Mouse (Mus musculus) heart, embryonic 14.5 days (tissue): ENCODE measurements at regions not wholly inside any gene's neighbourhood (a gene's known extent, or its start where the extent isn't known, plus 50 kb on each side); places are given as distances from the start of the nearest gene placed in this dataset.

Source experiments
- ATAC-seq: fragments of 200-750 bp; cut with Nextera tagmentation; 2 replicates; pipeline ENCODE4 v1.8.0; 2017; ENCODE audit warnings: low read depth, moderate TSS enrichment; ENCODE audit not compliant: insufficient number of reproducible peaks, insufficient read depth, low FRiP score
- H3K27ac ChIP-seq, 2 experiments: fragments of 200-500 bp in 1 of 2; fragments of 300-500 bp in 1 of 2; sonication (generic) in 1 of 2; replicated peaks in 1 of 2; 2 replicates each; pipeline ENCODE4 v1.5.1; 2012 to 2014; ENCODE audit warnings: low read depth in 2 of 2, low read length in 2 of 2, control low read depth in 1 of 2, mild to moderate bottlenecking in 1 of 2, mixed read lengths in 1 of 2; ENCODE audit not compliant: control insufficient read depth in 1 of 2, insufficient read depth in 1 of 2
- H3K27me3 ChIP-seq: fragments of 300-500 bp; sonication (generic); 2 replicates; pipeline ENCODE4 v1.6.1; 2014; ENCODE audit warnings: mild to moderate bottlenecking, low read length, control low read depth; ENCODE audit not compliant: control insufficient read depth, insufficient read depth
- H3K36me3 ChIP-seq: fragments of 300-500 bp; sonication (generic); 2 replicates; pipeline ENCODE4 v1.6.1; 2014; ENCODE audit warnings: mild to moderate bottlenecking, control low read depth, low read length, mixed read lengths; ENCODE audit not compliant: control insufficient read depth, insufficient read depth
- H3K4me1 ChIP-seq, 2 experiments: fragments of 200-500 bp in 1 of 2; fragments of 300-500 bp in 1 of 2; sonication (generic) in 1 of 2; 2 replicates each; pipeline ENCODE4 v1.6.1; 2012 to 2014; ENCODE audit warnings: low read length in 2 of 2, control low read depth in 1 of 2, mixed read lengths in 1 of 2; ENCODE audit not compliant: control insufficient read depth in 2 of 2, insufficient read depth in 2 of 2
- H3K4me2 ChIP-seq: fragments of 300-500 bp; sonication (generic); 2 replicates; pipeline ENCODE4 v1.6.1; 2014; ENCODE audit warnings: mild to moderate bottlenecking, low read length
- H3K4me3 ChIP-seq, 2 experiments: fragments of 200-500 bp in 1 of 2; fragments of 300-500 bp in 1 of 2; sonication (generic) in 1 of 2; 2 replicates each; pipeline ENCODE4 v1.5.1; 2012 to 2014; ENCODE audit warnings: low read length in 2 of 2, mild to moderate bottlenecking in 2 of 2, control low read depth in 1 of 2, low read depth in 1 of 2, moderate library complexity in 1 of 2; ENCODE audit not compliant: control insufficient read depth in 1 of 2, insufficient read depth in 1 of 2
- H3K9ac ChIP-seq: fragments of 300-500 bp; sonication (generic); 2 replicates; pipeline ENCODE4 v1.6.1; 2014; ENCODE audit warnings: mild to moderate bottlenecking, low read length
- H3K9me3 ChIP-seq: fragments of 300-500 bp; sonication (generic); 2 replicates; pipeline ENCODE4 v1.6.1; 2016; ENCODE audit warnings: low read length, control low read depth; ENCODE audit not compliant: control insufficient read depth
- WGBS: fragments of 180-500 bp; shearing (Covaris S2); extraction: QIAGEN DNeasy Blood & Tissue Kit; methylation state at CpG from one replicate; pipeline ENCODE4 v1.1.7; 2014; 5-methylcytosine and 5-hydroxymethylcytosine counted together

DNA sequence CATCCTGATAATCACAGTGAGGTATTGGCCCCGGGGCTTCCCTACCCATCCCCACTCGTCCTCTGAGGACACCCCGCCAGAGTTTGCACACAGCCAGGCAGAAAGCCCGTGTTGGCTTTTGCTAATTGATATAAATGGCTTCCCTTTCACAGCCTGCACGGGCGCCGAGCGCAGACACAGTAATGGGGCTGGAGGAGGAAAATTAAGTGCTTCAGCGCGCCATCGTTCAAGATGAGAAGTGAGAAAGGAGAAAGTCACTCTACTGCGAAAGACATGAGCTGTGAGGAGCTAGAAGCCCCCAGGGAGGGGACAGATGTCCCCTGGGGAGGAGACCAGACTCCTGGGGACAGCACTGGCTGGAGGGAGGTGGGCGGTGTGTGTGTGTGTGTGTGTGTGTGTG, 239.2 kb upstream of the Sulf2 start:
- Histone ChIP-seq H3K9me3 (no peaks in the 10 kb centered on the region), H3K9ac (no peak overlapping the region), H3K4me2 (no peak overlapping the region), H3K4me3 (no peak overlapping the region), H3K36me3 (no peaks in the 10 kb centered on the region), H3K27ac (no peak overlapping the region), H3K4me1 (peaks cover 26 to 34% of the 10 kb centered on the region in 2 experiments), H3K27me3 (no peaks in the 10 kb centered on the region)
- WGBS: 75% methylated on average over 13 of the region's 13 CpGs
- ATAC-seq: no peak

GRCm38 (mm10) chr2:166391176-166391575, 235.7 kb upstream of the Sulf2 start:
- no peaks in the 10 kb centered on the region for H3K36me3 ChIP-seq
- H3K4me1 ChIP-seq: peaks cover 6 to 10% of the 10 kb centered on the region in 2 experiments
- H3K27me3 ChIP-seq: no peaks in the 10 kb centered on the region
- no peak overlapping the region for H3K4me2 ChIP-seq
- H3K27ac ChIP-seq: peak overlapping the region; percentile 63 to 71
- no peak overlapping the region for H3K4me3 ChIP-seq
- no peak; the same call in 1 of the 2 replicates for ATAC-seq
- no peak overlapping the region for H3K9ac ChIP-seq
- no peaks in the 10 kb centered on the region for H3K9me3 ChIP-seq
- 13% methylated on average over 5 of the region's 5 CpGs for WGBS

GRCm38 (mm10) chr2:166388050-166388449, 232.6 kb upstream of the Sulf2 start:
- ATAC-seq: no peak
- no peaks in the 10 kb centered on the region for H3K36me3 ChIP-seq
- peaks cover 6 to 10% of the 10 kb centered on the region in 2 experiments for H3K4me1 ChIP-seq
- no peak overlapping the region for H3K4me2 ChIP-seq
- no peaks in the 10 kb centered on the region for H3K27me3 ChIP-seq
- WGBS: 65% methylated on average over 6 of the region's 6 CpGs
- no peak overlapping the region for H3K9ac ChIP-seq
- no peak overlapping the region for H3K27ac ChIP-seq
- H3K4me3 ChIP-seq: no peak overlapping the region
- no peaks in the 10 kb centered on the region for H3K9me3 ChIP-seq

- no peak overlapping the region for H3K9ac ChIP-seq
- H3K27ac ChIP-seq: no peak overlapping the region
- H3K27me3 ChIP-seq: no peaks in the 10 kb centered on the region
- H3K9me3 ChIP-seq: no peaks in the 10 kb centered on the region
- H3K36me3 ChIP-seq: no peaks in the 10 kb centered on the region
- no peak overlapping the region for H3K4me3 ChIP-seq
- no peak for ATAC-seq
- 75% methylated on average over 5 of the region's 5 CpGs for WGBS
- H3K4me2 ChIP-seq: no peak overlapping the region
- peaks cover 6 to 10% of the 10 kb centered on the region in 2 experiments for H3K4me1 ChIP-seq
Observed at GRCm38 (mm10) chr2:166386817-166387216, 231.4 kb upstream of the Sulf2 start.

GRCm38 (mm10) chr2:166384583-166384982, 229.1 kb upstream of the Sulf2 start:
- no peak for ATAC-seq
- H3K36me3 ChIP-seq: no peaks in the 10 kb centered on the region
- H3K4me2 ChIP-seq: no peak overlapping the region
- no peak overlapping the region for H3K9ac ChIP-seq
- H3K27me3 ChIP-seq: no peaks in the 10 kb centered on the region
- H3K27ac ChIP-seq: no peak overlapping the region
- H3K4me3 ChIP-seq: no peak overlapping the region
- no peaks in the 10 kb centered on the region for H3K4me1 ChIP-seq
- 79% methylated on average over 6 of the region's 6 CpGs for WGBS
- no peaks in the 10 kb centered on the region for H3K9me3 ChIP-seq

DNA sequence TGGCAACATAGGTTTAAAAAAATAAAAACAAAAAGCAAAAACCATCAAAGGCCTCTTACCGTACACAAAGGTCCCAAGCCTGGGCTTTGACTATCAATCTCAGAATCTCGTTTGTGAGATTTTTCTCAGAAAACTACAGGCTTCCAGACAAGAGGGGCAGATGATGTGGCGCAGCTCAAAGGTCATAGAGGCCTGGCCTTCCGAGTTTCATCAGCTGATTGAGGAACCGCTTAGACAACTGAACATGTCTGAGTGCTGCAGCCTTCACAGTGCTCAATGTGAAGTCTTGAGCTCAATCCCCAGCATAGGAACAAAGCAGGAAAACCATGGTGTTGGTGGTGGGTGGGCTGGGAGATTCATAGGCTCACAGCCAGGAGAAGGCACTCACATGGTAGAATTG, 227.9 kb upstream of the Sulf2 start:
- Histone ChIP-seq H3K4me1 (no peaks in the 10 kb centered on the region), H3K27me3 (no peaks in the 10 kb centered on the region), H3K9me3 (no peaks in the 10 kb centered on the region), H3K9ac (no peak overlapping the region), H3K4me2 (no peak overlapping the region), H3K27ac (no peak overlapping the region), H3K36me3 (no peaks in the 10 kb centered on the region), H3K4me3 (no peak overlapping the region)
- WGBS: 93% methylated on average over 5 of the region's 5 CpGs
- no peak for ATAC-seq

GRCm38 (mm10) chr2:166382180-166382579, 226.7 kb upstream of the Sulf2 start:
- 81% methylated on average over 7 of the region's 7 CpGs for WGBS
- H3K4me1 ChIP-seq: peaks cover 4% of the 10 kb centered on the region in 2 experiments; a peak in 2 of 4 replicates
- H3K9ac ChIP-seq: no peak overlapping the region
- no peak overlapping the region for H3K4me2 ChIP-seq
- H3K27me3 ChIP-seq: no peaks in the 10 kb centered on the region
- H3K36me3 ChIP-seq: no peaks in the 10 kb centered on the region
- H3K9me3 ChIP-seq: no peaks in the 10 kb centered on the region
- H3K27ac ChIP-seq: no peak overlapping the region
- no peak for ATAC-seq
- H3K4me3 ChIP-seq: no peak overlapping the region

DNA sequence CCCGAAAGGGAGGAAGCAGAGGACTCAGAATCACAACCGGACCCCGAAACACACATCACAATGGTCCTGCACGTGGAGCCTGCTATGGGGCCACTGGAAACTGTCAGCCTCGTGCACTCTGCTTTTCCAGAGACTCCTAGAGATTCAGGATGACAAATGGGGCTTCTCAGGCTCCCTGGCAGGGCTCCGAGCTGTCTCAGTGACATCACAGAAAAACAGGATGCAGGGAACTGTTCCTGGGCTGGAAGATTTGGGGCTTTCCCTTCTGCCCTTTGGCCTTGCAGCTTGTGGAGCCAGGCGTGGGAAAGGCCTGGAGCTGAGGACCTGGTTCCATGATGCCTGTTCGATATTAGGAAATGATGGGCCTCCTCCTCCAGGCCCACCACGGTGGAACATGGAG, 225.4 kb upstream of the Sulf2 start:
- H3K4me2 ChIP-seq: no peak overlapping the region
- H3K4me1 ChIP-seq: peaks cover 8 to 10% of the 10 kb centered on the region in 2 experiments; a peak in 3 of 4 replicates
- H3K36me3 ChIP-seq: no peaks in the 10 kb centered on the region
- 74% methylated on average over 9 of the region's 9 CpGs for WGBS
- no peaks in the 10 kb centered on the region for H3K27me3 ChIP-seq
- H3K9ac ChIP-seq: no peak overlapping the region
- H3K27ac ChIP-seq: no peak overlapping the region
- no peak for ATAC-seq
- H3K4me3 ChIP-seq: no peak overlapping the region
- H3K9me3 ChIP-seq: no peaks in the 10 kb centered on the region
